Mouse (Mus musculus) left cerebral cortex, adult 2 months (tissue): ENCODE data around the gene Entpd5. TPM values are rescaled to one million over a fixed set of nuclear protein-coding genes. Genes with fewer than 3 reads are reported as not detected.
A peak's percentile ranks its signal among the peaks of the same experiment; 100 is the strongest.
"Not testable (repeated sequence)": the region's sequence is repeated elsewhere in the genome, so short reads cannot be mapped to it uniquely, and the experiment has no call there.

Experiments used
- DNase-seq, 2 experiments: peaks; one replicate each; pipeline ENCODE4 v3.0.0; 2021 to 2022; ENCODE audit warnings: low spot score in 2 of 2, mixed read lengths in 1 of 2; ENCODE audit errors: extremely low spot score in 1 of 2
- H3K27ac ChIP-seq: fragments of 200-600 bp; 2 replicates; pipeline ENCODE4 v1.8.1; 2022
- H3K4me3 ChIP-seq: fragments of 200-600 bp; 2 replicates; pipeline ENCODE4 v1.8.1; 2022
- CTCF ChIP-seq: fragments of 200-600 bp; IDR thresholded peaks from 2 replicates; pipeline ENCODE4 v1.8.1; 2022; ENCODE audit warnings: antibody characterized with exemption, mild to moderate bottlenecking, moderate library complexity
- intact Hi-C: fragments of 180-260 bp; cut with DNase I; formaldehyde crosslinking; loops from one replicate; pipeline ENCODE4 v1.15.1; 2025
- total RNA-seq, 2 experiments: library from RNA; stranded (reverse); gene quantifications; 2 replicates each; pipeline ENCODE4 v1.2.3; 2021

The Entpd5 gene
- total RNA-seq, 2 experiments from 2014 or later, result 21.8 to 23.9 TPM

- H3K27ac ChIP-seq, result no peak overlapping the region
- DNase-seq, result no peak
- H3K4me3 ChIP-seq, result no peak overlapping the region
- intact Hi-C loops, result no loop called here
- no peak for TF ChIP-seq CTCF
Measured at GRCm38 (mm10) chr12:84365137-84365536, 43.7 kb downstream of the Entpd5 start.

GRCm38 (mm10) chr12:84364291-84364690 lies 44.5 kb downstream of the Entpd5 start:
- no peak for TF ChIP-seq CTCF
- DNase-seq, result no peak
- Histone ChIP-seq H3K27ac (no peak overlapping the region), H3K4me3 (no peak overlapping the region)
- intact Hi-C loops, result no loop called here

GRCm38 (mm10) chr12:84362872-84363271 lies 46.0 kb downstream of the Entpd5 start:
- no peak overlapping the region for H3K27ac ChIP-seq
- no peak for TF ChIP-seq CTCF
- H3K4me3 ChIP-seq, result peak overlapping the region; percentile 90
- intact Hi-C loops, result no loop called here
- no peak for DNase-seq

GRCm38 (mm10) chr12:84361555-84362489 lies 47.0 kb downstream of the Entpd5 start, which contains the start of the genes Coq6 and Fam161b:
Coq6 (plus strand) TSS chr12:84361657.
Fam161b (minus strand) TSS chr12:84361833.
- peak; percentile 91 to 94 for DNase-seq
- Histone ChIP-seq H3K4me3 (peak within 1 kb of the TSS; percentile 90), H3K27ac (peak within 1 kb of the TSS; percentile 81)
- intact Hi-C loops, result no loop called here
- TF ChIP-seq CTCF, result no peak

- H3K27ac ChIP-seq, H3K4me3 ChIP-seq, intact Hi-C loops, DNase-seq: not testable (repeated sequence)
Measured at GRCm38 (mm10) chr12:84358699-84359098, 50.1 kb downstream of the Entpd5 start.

- no peak overlapping the region for H3K27ac ChIP-seq
Measured at GRCm38 (mm10) chr12:84347192-84347591, 61.6 kb downstream of the Entpd5 start.

GRCm38 (mm10) chr12:84336963-84337625 lies 71.7 kb downstream of the Entpd5 start:
- TF ChIP-seq CTCF, result no peak
- H3K4me3 ChIP-seq, result no peak overlapping the region
- no peak overlapping the region for H3K27ac ChIP-seq
- no peak for DNase-seq
- intact Hi-C loops, result no loop called here

More at GRCm38 (mm10) chr12:84347192-84347591, 61.6 kb downstream of the Entpd5 start:
- no peak overlapping the region for H3K4me3 ChIP-seq
- intact Hi-C loops, result no loop called here
- DNase-seq, result no peak
- TF ChIP-seq CTCF, result peak; percentile 39

GRCm38 (mm10) chr12:84327111-84327512 lies 81.7 kb downstream of the Entpd5 start:
- H3K4me3 ChIP-seq, result no peak overlapping the region
- no peak for DNase-seq
- intact Hi-C loops, result no loop called here
- TF ChIP-seq CTCF, result no peak
- H3K27ac ChIP-seq, result no peak overlapping the region

Other genes starting within 250 kb of the Entpd5 start
- gene Elmsan1, start 190.1 kb downstream of the Entpd5 start, total RNA-seq, result 10 to 100 TPM; 16.6 to 22.8 TPM
- gene Ptgr2, start 123.8 kb downstream of the Entpd5 start, total RNA-seq, result 10 to 100 TPM; 29.3 to 30.0 TPM
- 10 to 100 TPM; 37.9 to 39.7 TPM for gene Zfp410, start 92.2 kb downstream of the Entpd5 start, total RNA-seq
- gene Coq6, start 47.4 kb downstream of the Entpd5 start, total RNA-seq, result 10 to 100 TPM; 27.6 to 30.7 TPM
- gene Fam161b, start 47.2 kb downstream of the Entpd5 start, total RNA-seq, result 10 to 100 TPM; 10.3 to 12.8 TPM
- gene Bbof1, start within 50 bp of the Entpd5 start, total RNA-seq, result 10 to 100 TPM; 10.1 TPM
- gene Rnf113a2, start 8.2 kb upstream of the Entpd5 start, total RNA-seq, result 10 to 100 TPM; 11.3 to 11.8 TPM
- gene Aldh6a1, start 42.0 kb upstream of the Entpd5 start, total RNA-seq, result 10 to 100 TPM; 42.0 to 42.8 TPM
- 10 to 100 TPM; 22.8 to 23.8 TPM for gene Lin52, start 42.4 kb upstream of the Entpd5 start, total RNA-seq
- under 1 TPM; 0.23 TPM for gene Vsx2, start 160.7 kb upstream of the Entpd5 start, total RNA-seq
- gene Abcd4, start 208.4 kb upstream of the Entpd5 start, total RNA-seq, result 10 to 100 TPM; 10.2 to 11.4 TPM
- not detected for gene Vrtn, start 232.0 kb upstream of the Entpd5 start, total RNA-seq